Mouse (Mus musculus) kidney, postnatal 0 days (tissue): ENCODE measurements around the gene Wif1. TPM values are rescaled to one million over a fixed set of nuclear protein-coding genes. Genes with fewer than 3 reads are reported as not detected.

Experiments
- ATAC-seq: fragments of 200-750 bp; cut with Nextera tagmentation; replicated peaks from 2 replicates; pipeline ENCODE4 v1.8.0; 2017; ENCODE audit warnings: low read depth, moderate number of reproducible peaks, moderate TSS enrichment, moderate library complexity; ENCODE audit not compliant: low FRiP score
- DNase-seq: peaks from one replicate; pipeline ENCODE4 v3.0.0-alpha.2; 2016; ENCODE audit warnings: low spot score
- H3K27ac ChIP-seq: fragments of 300-500 bp; sonication (generic); 2 replicates; pipeline ENCODE4 v1.5.1; 2014; ENCODE audit warnings: mild to moderate bottlenecking
- H3K27me3 ChIP-seq: fragments of 300-500 bp; sonication (generic); 2 replicates; pipeline ENCODE4 v1.6.1; 2014; ENCODE audit warnings: low read length, mixed read lengths; ENCODE audit not compliant: insufficient read depth
- H3K36me3 ChIP-seq: fragments of 300-500 bp; sonication (generic); 2 replicates; pipeline ENCODE4 v1.6.1; 2014; ENCODE audit warnings: low read length, mixed read lengths; ENCODE audit not compliant: insufficient read depth
- H3K4me1 ChIP-seq: fragments of 300-500 bp; sonication (generic); replicated peaks from 2 replicates; pipeline ENCODE4 v1.6.1; 2014; ENCODE audit warnings: antibody characterized with exemption, low read length, mixed read lengths; ENCODE audit not compliant: insufficient read depth
- H3K4me2 ChIP-seq: fragments of 300-500 bp; sonication (generic); 2 replicates; pipeline ENCODE4 v1.6.1; 2014; ENCODE audit warnings: mild to moderate bottlenecking, low read length, moderate library complexity, mixed read lengths
- H3K4me3 ChIP-seq: fragments of 300-500 bp; sonication (generic); replicated peaks from 2 replicates; pipeline ENCODE4 v1.5.1; 2014; ENCODE audit warnings: low read depth, low read length
- H3K9ac ChIP-seq: fragments of 300-500 bp; sonication (generic); 2 replicates; pipeline ENCODE4 v1.6.1; 2014; ENCODE audit warnings: low read depth, low read length
- H3K9me3 ChIP-seq: fragments of 300-500 bp; sonication (generic); replicated peaks from 2 replicates; pipeline ENCODE4 v1.6.1; 2016; ENCODE audit warnings: low read length, inconsistent platforms, mixed read lengths
- CTCF ChIP-seq: IDR thresholded peaks from 2 replicates; pipeline ENCODE4 v1.5.1; 2016; ENCODE audit warnings: antibody characterized with exemption, low read depth, mild to moderate bottlenecking, moderate library complexity
- WGBS: fragments of 180-500 bp; shearing (Covaris S2); extraction: QIAGEN DNeasy Blood & Tissue Kit; methylation state at CpG from one replicate; pipeline ENCODE4 v1.1.7; 2014; 5-methylcytosine and 5-hydroxymethylcytosine counted together
- polyA plus RNA-seq: library from polyadenylated mRNA; unstranded; fragments of >200 nt; fragmentation: Nextera tagmentation; extraction: Ambion mirVana; gene quantifications from 2 replicates; pipeline ENCODE4 v1.2.1, GENCODE M21; 2015

Gene Wif1
- polyA plus RNA-seq, 1 experiment from 2014 or later = 2.3 TPM

DNA sequence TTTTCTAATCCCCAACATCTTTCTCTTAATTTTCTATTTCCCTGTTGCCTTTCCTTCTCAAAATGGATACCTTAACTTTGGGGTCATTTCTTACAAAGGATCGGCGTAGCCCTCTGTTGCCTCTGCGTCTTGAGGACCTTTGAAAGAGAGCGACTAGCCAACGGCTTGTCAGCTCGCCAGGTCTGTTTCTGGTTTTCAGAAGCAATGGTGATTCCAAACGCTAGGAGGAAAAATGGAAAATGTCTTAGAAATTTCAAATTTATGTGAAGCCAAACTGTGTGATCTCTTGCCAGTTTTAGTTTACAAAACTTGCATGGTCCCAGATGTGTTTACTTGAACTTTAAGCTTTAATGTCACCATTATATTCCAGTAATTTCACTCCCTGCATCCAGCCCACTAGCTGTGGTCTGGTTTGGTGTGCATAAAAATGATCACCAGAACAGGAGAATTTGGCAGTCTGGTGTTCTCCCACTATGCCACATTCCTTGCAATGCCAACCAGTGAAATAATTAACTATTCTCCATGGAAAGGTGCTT is 33.7 kb downstream of the Wif1 start:
- H3K27ac ChIP-seq = no peak overlapping the region
- no peaks in the 10 kb centered on the region for H3K4me1 ChIP-seq
- DNase-seq = no peak
- no peak overlapping the region for H3K4me3 ChIP-seq
- no peaks in the 10 kb centered on the region for H3K9me3 ChIP-seq
- WGBS = 72% methylated on average over 7 of the region's 7 CpGs
- no peak for TF ChIP-seq CTCF
- H3K9ac ChIP-seq = no peak overlapping the region
- H3K4me2 ChIP-seq = no peak overlapping the region
- H3K27me3 ChIP-seq = 0 out of 2 replicates have a peak, but pooled peaks cover 1% of the 10 kb centered on the region
- no peaks in the 10 kb centered on the region for H3K36me3 ChIP-seq
- ATAC-seq = no peak

DNA sequence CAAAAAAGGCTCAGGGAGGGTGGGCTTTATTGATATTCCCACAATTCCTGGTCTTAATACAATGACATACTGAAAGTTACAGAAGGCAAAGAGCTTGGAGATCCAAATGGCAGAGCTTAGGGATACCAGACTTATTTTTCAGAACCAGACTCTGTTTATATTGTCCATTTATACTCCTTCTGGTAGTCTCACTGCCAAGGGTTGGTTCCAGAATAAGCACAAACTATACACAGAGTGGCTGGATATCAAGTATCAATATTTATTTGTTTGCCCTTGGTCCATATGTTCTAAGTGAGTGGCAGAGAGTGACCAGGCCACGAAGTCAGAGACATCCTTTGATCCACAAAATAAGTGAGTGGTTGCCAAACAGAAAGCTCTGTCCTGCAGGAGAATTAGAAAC is 34.2 kb downstream of the Wif1 start:
- no peaks in the 10 kb centered on the region for H3K4me1 ChIP-seq
- TF ChIP-seq CTCF = no peak
- H3K4me2 ChIP-seq = no peak overlapping the region
- H3K9ac ChIP-seq = no peak overlapping the region
- no peaks in the 10 kb centered on the region for H3K9me3 ChIP-seq
- no peak overlapping the region for H3K27ac ChIP-seq
- 35% methylated on average over 1 of the region's 1 CpGs for WGBS
- no peaks in the 10 kb centered on the region for H3K36me3 ChIP-seq
- DNase-seq = no peak
- H3K27me3 ChIP-seq = 0 out of 2 replicates have a peak, but pooled peaks cover 4% of the 10 kb centered on the region
- ATAC-seq = no peak
- no peak overlapping the region for H3K4me3 ChIP-seq

DNA sequence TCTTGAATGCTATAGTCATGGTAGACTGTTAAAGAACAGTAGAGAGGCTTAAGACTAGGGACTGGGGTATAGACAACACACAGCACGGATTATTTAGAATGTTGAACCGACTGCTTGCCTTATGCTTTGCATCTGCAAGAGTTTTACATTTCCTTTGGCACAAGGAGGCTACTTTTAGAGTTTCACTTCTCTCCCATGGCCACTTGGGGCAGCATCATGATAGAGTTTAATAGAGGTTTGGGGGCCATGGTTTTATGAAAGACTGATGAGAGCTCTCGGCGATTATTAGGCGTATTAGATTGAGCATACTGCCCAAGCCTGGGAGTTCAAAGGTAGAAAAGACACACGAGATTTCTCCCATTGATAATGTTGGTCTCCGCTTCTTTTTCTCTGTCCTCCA is 37.0 kb downstream of the Wif1 start:
- Histone ChIP-seq H3K4me3 (no peak overlapping the region), H3K9me3 (no peaks in the 10 kb centered on the region), H3K4me1 (no peaks in the 10 kb centered on the region), H3K36me3 (no peaks in the 10 kb centered on the region), H3K9ac (no peak overlapping the region), H3K27me3 (0 out of 2 replicates have a peak, but pooled peaks cover 4% of the 10 kb centered on the region), H3K4me2 (no peak overlapping the region), H3K27ac (no peak overlapping the region)
- WGBS = 73% methylated on average over 7 of the region's 7 CpGs
- ATAC-seq (no peak), DNase-seq (peak; percentile 53)
- TF ChIP-seq CTCF = peak; percentile 53

DNA sequence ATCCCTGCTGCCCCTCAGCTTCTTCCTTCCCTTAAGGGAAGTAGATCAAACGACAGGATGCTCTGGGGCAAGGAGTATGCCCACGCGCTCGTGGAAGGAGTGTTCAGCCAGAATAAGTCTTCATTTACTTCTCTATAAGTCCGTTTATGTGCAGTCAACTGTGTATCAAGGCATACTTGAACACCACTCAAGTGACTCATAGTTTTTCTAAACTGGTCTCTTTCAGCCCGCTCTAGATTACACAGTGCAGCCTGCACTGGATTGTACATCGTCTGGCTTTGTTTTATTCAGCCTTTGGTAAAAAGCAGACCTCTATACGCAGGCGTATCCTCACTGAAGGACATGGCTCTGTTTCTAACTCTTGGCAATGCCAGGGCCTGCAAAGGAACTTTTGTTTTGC is 46.7 kb downstream of the Wif1 start:
- ATAC-seq = no peak
- no peak overlapping the region for H3K9ac ChIP-seq
- WGBS = 64% methylated on average over 9 of the region's 9 CpGs
- no peak for TF ChIP-seq CTCF
- no peak overlapping the region for H3K4me2 ChIP-seq
- no peak for DNase-seq
- H3K4me3 ChIP-seq = no peak overlapping the region
- no peaks in the 10 kb centered on the region for H3K9me3 ChIP-seq
- H3K27me3 ChIP-seq = no peaks in the 10 kb centered on the region
- H3K27ac ChIP-seq = no peak overlapping the region
- H3K4me1 ChIP-seq = no peaks in the 10 kb centered on the region
- no peaks in the 10 kb centered on the region for H3K36me3 ChIP-seq

DNA sequence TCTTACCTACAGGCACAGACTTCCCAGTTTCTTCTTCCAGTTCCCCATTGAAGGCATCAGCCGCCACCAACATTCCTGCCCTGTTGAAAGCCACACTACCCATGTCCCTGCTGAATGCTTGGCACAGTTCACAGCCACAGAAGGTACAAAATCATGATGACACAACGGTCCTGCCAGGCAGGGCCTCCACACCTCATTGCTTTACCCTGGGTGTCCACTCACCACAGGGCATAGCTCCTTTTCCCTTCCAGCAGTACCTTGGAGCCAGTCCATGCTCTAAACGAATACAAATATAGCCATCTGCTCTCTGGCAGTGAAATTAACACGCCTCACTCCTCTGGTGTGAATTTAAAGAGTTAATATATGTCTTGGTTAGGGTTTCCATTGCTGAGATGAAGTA is 49.1 kb downstream of the Wif1 start:
- H3K4me3 ChIP-seq = no peak overlapping the region
- ATAC-seq (no peak), DNase-seq (no peak)
- no peak overlapping the region for H3K9ac ChIP-seq
- no peak overlapping the region for H3K27ac ChIP-seq
- TF ChIP-seq CTCF = no peak
- 92% methylated on average over 4 of the region's 4 CpGs for WGBS
- H3K9me3 ChIP-seq = no peaks in the 10 kb centered on the region
- H3K36me3 ChIP-seq = no peaks in the 10 kb centered on the region
- H3K27me3 ChIP-seq = no peaks in the 10 kb centered on the region
- H3K4me1 ChIP-seq = no peaks in the 10 kb centered on the region
- no peak overlapping the region for H3K4me2 ChIP-seq

DNA sequence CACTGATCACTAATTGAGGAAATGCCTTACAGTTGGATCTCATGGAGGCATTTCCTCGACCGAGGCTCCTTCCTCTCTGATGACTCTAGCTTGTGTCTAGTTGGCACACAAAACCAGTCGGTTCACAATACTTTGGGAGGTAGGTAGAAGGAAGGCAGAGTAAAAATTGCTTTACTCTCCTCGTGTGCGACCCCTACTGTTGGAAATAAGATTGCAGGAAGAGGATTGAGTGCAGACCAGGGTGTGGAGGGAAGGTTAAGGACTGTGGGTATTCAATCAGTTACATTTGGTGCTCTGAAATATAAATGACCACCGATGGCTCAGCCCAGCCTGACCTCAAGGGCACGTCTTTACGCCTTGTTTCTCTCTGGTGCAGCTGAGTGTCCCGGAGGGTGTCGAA is 49.8 kb downstream of the Wif1 start:
- Histone ChIP-seq H3K4me2 (no peak overlapping the region), H3K9me3 (no peaks in the 10 kb centered on the region), H3K4me1 (no peaks in the 10 kb centered on the region), H3K4me3 (no peak overlapping the region), H3K36me3 (no peaks in the 10 kb centered on the region), H3K27me3 (no peaks in the 10 kb centered on the region), H3K9ac (no peak overlapping the region), H3K27ac (no peak overlapping the region)
- TF ChIP-seq CTCF = peak; percentile 50; the same call in 1 of the 2 replicates
- 57% methylated on average over 10 of the region's 10 CpGs for WGBS
- no peak for ATAC-seq
- no peak for DNase-seq

DNA sequence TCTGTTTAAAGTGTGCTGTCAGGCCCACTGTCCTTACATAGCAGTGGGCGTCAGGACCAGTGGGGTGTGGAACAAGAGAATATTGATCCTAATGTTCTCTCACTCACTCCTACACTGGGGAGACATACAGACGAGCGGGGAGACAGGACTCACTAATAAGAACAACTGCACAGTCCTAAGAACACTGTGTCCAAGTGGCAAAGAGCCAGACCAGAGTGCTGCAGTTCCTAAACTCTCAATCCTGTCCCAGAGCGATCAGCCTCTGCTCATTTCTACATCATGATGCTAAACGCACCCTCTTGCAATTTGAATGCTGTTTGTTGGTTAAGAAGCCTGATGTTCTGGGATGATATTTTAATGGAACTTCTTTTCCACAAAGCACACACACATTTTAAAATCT is 54.9 kb downstream of the Wif1 start:
- 63% methylated on average over 5 of the region's 5 CpGs for WGBS
- no peak for DNase-seq

More for the DNA sequence above, 54.9 kb downstream of the Wif1 start:
- Histone ChIP-seq H3K27me3 (no peaks in the 10 kb centered on the region), H3K4me2 (no peak overlapping the region), H3K9me3 (no peaks in the 10 kb centered on the region), H3K4me1 (no peaks in the 10 kb centered on the region), H3K9ac (no peak overlapping the region), H3K36me3 (no peaks in the 10 kb centered on the region), H3K4me3 (no peak overlapping the region), H3K27ac (no peak overlapping the region)
- no peak for ATAC-seq
- TF ChIP-seq CTCF = no peak
